Mouse (Mus musculus) CD4-positive, CD25-positive, alpha-beta regulatory T cell, adult 4 months (primary cell): ENCODE measurements around the gene Dmwd. TPM values are rescaled to one million over a fixed set of nuclear protein-coding genes. Genes with fewer than 3 reads are reported as not detected.

ENCODE experiments used
- polyA plus RNA-seq, 2 experiments: library from polyadenylated mRNA; unstranded; fragments of 100-300 nt; shearing (Covaris generic); gene quantifications; one replicate each; pipeline ENCODE4 v1.2.1; 2017

Dmwd gene
- polyA plus RNA-seq, 2 experiments from 2014 or later = not detected

Other genes with a start within 250 kb of the Dmwd start
- gene Mill2, start 236.3 kb upstream of the Dmwd start, polyA plus RNA-seq = under 1 TPM in 1 of 2 experiments, not detected in 1; 0.22 TPM
- gene Pglyrp1, start 204.9 kb upstream of the Dmwd start, polyA plus RNA-seq = 100 to 1,000 TPM; 246 to 259 TPM
- 1 to 10 TPM; 7.6 to 8.9 TPM for gene Ccdc61, start 165.8 kb upstream of the Dmwd start, polyA plus RNA-seq
- gene Nova2, start 150.3 kb upstream of the Dmwd start, polyA plus RNA-seq = not detected
- gene Nanos2, start 88.8 kb upstream of the Dmwd start, polyA plus RNA-seq = not detected
- gene Mypop, start 85.0 kb upstream of the Dmwd start, polyA plus RNA-seq = 1 to 10 TPM; 1.7 to 3.0 TPM
- 1 to 10 TPM; 2.0 to 2.4 TPM for gene Irf2bp1, start 72.2 kb upstream of the Dmwd start, polyA plus RNA-seq
- not detected for gene Foxa3, start 52.7 kb upstream of the Dmwd start, polyA plus RNA-seq
- gene Sympk, start 51.9 kb upstream of the Dmwd start, polyA plus RNA-seq = 1 to 10 TPM; 5.0 to 6.4 TPM
- not detected for gene Rsph6a, start 21.5 kb upstream of the Dmwd start, polyA plus RNA-seq
- gene Dmpk, start 7.6 kb downstream of the Dmwd start, polyA plus RNA-seq = under 1 TPM in 1 of 2 experiments, not detected in 1; 0.44 TPM
- gene Six5, start 18.4 kb downstream of the Dmwd start, polyA plus RNA-seq = under 1 TPM; 0.46 to 0.83 TPM
- not detected for gene Gm4969, start 42.1 kb downstream of the Dmwd start, polyA plus RNA-seq
- 10 to 100 TPM; 23.1 to 29.0 TPM for gene Fbxo46, start 43.6 kb downstream of the Dmwd start, polyA plus RNA-seq
- 10 to 100 TPM in 1 of 2 experiments, 1 to 10 TPM in 1; 9.1 to 17.8 TPM for gene Qpctl, start 73.1 kb downstream of the Dmwd start, polyA plus RNA-seq
- 10 to 100 TPM; 63.0 to 77.3 TPM for gene Snrpd2, start 73.5 kb downstream of the Dmwd start, polyA plus RNA-seq
- gene Gipr, start 89.9 kb downstream of the Dmwd start, polyA plus RNA-seq = not detected
- gene Eml2, start 100.2 kb downstream of the Dmwd start, polyA plus RNA-seq = 10 to 100 TPM in 1 of 2 experiments, 1 to 10 TPM in 1; 10.0 to 30.1 TPM
- under 1 TPM in 1 of 2 experiments, not detected in 1; 0.11 TPM for gene Gpr4, start 136.3 kb downstream of the Dmwd start, polyA plus RNA-seq
- gene Opa3, start 152.1 kb downstream of the Dmwd start, polyA plus RNA-seq = 10 to 100 TPM; 15.2 to 24.0 TPM
- 100 to 1,000 TPM in 1 of 2 experiments, 10 to 100 TPM in 1; 52.3 to 109 TPM for gene Vasp, start 195.6 kb downstream of the Dmwd start, polyA plus RNA-seq
- gene Ppm1n, start 203.8 kb downstream of the Dmwd start, polyA plus RNA-seq = 1 to 10 TPM; 1.7 to 2.1 TPM
- gene Rtn2, start 206.4 kb downstream of the Dmwd start, polyA plus RNA-seq = not detected
- gene Fosb, start 233.8 kb downstream of the Dmwd start, polyA plus RNA-seq = 1 to 10 TPM in 1 of 2 experiments, under 1 TPM in 1; 0.35 to 2.7 TPM